Mouse (Mus musculus) liver, embryonic 14.5 days (tissue): ENCODE measurements around the gene Gm49337.
A peak's percentile ranks its signal among the peaks of the same experiment; 100 is the strongest.
"Not testable (repeated sequence)": the region's sequence is repeated elsewhere in the genome, so short reads cannot be mapped to it uniquely, and the experiment has no call there.

ENCODE experiments used
- CTCF ChIP-seq: IDR thresholded peaks from 2 replicates; pipeline ENCODE4 v1.5.1; 2016; ENCODE audit warnings: antibody characterized with exemption, low read depth, control low read depth
- EP300 ChIP-seq: IDR thresholded peaks from 2 replicates; pipeline ENCODE4 v1.6.1; 2016; ENCODE audit warnings: antibody characterized with exemption, low read depth

DNA sequence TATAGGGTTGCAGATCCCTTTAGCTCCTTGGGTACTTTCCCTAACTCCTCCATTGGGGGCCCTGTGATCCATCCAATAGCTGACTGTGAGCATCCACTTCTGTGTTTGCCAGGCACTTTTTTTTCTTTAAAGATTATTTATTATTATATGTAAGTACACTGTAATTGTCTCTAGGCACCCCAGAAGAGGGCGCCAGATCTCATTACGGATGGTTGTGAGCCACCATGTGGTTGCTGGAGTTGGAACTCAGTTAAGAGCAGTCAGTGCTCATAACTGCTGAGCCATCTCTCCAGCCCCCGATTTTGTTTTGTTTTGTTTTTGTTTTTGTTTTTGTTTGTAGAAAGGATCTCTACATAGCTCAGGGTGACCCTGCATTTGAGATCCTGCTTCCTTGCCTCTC is 72.7 kb downstream of the Gm49337 start:
- peak; percentile 66 for TF ChIP-seq CTCF
- TF ChIP-seq EP300 = not testable (repeated sequence)
